Mouse (Mus musculus) induced T-regulatory cell, adult 2 months (primary cell): Measurements from ENCODE around the gene Nxn.

Experiments
- DNase-seq: peaks from one replicate; pipeline ENCODE4 v3.0.0-alpha.2; 2012; ENCODE audit warnings: low read depth

Gene Nxn

DNA sequence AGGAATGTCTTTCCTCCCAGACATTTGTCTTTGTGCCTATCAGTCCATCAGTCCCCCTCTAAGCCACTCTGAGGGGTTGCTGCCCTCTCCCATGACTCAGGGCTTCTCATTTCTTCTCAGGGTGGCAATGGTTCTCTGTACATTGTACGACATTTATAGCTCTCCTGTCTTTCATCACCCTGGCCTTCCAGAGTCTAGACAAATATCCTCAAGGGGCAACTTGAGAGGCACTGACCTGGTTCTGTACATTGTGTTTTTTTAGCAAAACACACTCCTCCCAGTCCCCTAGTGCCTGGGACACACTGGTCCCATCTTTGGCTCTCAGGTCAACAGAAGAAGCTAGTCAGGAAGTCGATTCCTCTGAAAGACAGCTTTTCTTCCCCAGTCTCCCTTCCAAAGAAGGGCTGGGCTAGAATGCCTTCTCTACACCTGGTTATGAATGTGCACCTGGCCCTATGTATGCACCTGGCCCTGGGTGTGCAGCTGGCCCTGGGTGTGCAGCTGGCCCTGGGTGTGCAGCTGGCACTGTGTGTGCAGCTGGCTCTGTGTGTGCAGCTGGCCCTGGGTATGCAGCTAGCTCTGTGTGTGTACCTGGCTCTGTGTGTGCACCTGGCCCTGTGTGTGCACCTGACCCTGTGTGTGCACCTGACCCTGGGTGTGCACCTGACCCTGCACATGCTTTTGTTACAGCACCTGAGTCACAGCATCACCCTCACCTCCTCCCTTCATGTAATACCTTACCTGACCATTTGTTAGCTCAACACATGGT is 70.2 kb downstream of the Nxn start:
- DNase-seq: no peak

DNA sequence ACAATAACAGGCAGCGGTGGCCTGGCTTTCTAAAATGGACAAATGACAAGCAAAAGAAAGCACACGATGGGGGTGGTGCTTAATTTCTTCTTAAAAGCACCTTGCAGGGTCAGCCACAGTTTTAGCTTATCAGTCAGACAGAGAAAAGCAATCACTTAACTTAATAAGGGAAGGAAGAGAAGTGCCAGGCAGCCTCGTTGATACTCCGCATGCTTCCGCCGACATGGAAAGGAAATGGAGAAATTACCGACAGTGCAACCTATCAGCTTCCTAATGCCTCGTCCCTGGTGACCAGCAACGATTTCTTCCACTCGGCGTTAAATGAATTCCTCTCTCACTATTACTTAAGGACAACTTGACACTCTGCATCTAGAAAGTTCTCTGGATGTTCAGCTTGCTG is 70.9 kb downstream of the Nxn start:
- no peak for DNase-seq

DNA sequence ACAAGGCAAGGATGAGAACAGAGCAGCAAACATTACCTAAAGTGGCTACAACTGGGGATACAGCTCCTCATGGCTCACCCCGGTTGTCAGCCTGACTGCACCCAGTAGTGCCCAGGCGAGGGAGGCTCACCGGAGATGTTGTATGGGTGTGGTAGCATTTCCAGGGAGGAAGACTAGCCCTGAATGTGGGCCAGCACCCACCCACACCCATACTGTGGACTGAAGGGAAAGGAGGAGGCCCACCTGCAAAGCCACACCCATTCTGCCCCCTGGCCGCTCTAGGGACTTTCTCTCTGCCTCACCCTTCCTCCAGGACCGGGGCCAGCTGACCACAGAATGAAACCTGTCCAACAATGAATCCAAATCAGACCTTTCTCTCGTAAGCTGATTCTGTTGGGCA is 72.3 kb downstream of the Nxn start:
- no peak for DNase-seq

DNA sequence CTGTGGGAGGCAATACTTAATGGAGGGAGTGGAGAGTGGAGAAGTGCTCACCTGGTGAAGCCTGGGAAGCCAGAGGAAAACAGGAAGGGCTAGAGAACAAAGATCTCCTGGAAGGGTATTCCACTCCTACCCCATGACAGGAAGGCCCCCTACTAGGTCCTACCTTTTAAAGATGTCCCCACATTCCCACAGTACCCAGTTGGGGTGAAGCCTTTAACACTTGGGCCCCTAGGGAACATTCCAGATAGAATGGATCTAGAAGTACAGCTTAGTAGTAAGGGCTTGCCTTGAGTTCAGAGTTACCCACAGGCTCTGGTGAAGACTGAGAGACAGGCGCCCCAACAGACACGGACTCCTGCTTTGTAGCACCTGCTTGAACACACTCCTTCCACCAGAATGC is 72.9 kb downstream of the Nxn start:
- no peak for DNase-seq

- DNase-seq: no peak
These were observed 74.1 kb downstream of the Nxn start for GRCm38 (mm10) chr11:76324801-76325200.

DNA sequence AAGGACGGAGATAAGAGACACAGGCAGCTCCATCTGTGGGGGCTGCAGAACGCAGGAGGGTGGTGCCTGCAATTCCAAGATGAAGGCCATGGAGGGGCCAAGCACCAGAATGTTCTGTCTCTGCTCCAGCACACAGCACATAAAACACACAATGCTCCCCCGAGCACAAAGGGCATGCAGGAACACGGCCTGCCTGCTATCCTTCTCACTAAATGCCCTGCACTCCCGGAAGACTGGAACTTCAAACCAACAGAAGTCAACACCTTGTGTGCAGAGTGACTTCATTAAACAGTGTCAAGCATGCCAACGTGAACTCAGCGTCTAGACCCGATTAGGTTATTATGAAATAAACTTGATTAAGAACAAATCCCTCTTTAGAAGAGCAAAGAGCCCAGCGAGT is 74.7 kb downstream of the Nxn start:
- DNase-seq: no peak

DNA sequence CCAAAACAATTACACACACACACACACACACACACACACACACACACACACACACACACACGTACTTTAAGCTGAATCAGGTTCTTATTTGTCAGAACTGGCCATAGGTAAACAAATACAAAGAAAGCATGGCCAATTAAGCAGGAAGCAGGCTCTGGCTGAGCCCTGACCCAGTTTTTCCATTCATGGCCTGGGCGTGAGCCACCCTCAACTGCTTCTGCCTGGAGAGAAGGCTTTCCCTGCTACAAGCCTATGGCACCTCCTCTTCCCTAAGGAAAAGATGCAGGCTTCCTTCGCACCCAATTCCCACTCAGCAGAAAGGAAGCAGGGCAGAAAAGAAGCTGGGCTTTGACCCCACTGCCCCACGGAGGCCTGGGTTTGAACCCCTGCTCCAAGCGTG is 76.0 kb downstream of the Nxn start:
- DNase-seq: no peak

DNA sequence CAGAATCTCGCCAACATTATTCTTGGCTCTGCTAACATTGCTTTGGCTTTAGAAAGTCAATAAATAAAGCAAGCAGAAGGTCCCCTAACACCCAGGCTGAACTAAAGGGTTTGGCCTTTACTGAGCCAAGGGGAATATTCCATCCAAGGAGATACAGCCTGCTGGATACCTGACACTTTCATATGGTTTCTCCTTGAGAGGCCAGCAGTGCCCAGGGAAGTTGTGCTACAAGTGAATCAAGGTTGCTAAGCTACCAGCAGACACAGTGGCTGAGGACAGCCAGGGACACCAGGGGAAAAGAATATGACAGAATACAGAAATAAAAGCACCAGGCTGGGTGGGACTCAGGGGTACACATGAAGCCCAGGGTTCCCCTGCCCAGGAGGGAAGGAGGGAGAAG is 76.9 kb downstream of the Nxn start:
- no peak for DNase-seq

- no peak for DNase-seq
These were observed 78.5 kb downstream of the Nxn start for GRCm38 (mm10) chr11:76320475-76320874.

DNA sequence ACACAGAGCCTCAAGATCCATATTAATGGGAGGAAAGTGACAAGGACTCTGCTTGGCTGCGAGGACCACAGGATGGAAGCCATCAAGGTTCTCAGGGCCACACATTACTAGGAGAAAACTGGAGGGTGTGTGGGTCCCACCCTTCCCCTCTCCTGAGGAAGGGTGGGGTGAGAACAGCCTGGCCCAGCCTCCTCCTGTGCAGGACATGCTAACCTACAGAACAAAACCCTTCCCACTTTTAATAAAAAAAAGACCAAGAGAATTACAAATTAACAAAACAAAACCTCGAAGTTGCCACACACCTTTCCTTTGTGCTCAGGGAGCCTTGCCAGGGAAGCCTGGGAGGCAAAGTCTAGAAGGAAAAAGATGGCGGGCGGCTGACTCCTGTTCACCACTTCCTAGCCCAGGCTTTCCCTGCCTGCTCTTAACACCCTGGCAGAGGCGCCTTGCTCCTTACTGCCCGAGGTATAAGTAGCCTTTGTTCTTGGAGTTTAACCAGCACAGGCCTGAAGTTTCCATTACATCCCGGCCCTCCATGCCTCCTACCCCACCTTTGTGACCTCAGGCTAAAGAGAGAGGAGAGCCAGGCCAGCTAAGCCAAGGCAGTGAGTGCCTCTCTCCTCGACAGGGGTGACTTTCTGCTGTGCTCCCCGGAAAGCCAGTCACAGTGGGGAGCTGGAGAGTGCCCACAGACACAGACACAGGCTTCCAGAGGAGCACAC is 79.1 kb downstream of the Nxn start:
- DNase-seq: no peak

- no peak for DNase-seq
These were observed 81.0 kb downstream of the Nxn start for GRCm38 (mm10) chr11:76317904-76318303.

DNA sequence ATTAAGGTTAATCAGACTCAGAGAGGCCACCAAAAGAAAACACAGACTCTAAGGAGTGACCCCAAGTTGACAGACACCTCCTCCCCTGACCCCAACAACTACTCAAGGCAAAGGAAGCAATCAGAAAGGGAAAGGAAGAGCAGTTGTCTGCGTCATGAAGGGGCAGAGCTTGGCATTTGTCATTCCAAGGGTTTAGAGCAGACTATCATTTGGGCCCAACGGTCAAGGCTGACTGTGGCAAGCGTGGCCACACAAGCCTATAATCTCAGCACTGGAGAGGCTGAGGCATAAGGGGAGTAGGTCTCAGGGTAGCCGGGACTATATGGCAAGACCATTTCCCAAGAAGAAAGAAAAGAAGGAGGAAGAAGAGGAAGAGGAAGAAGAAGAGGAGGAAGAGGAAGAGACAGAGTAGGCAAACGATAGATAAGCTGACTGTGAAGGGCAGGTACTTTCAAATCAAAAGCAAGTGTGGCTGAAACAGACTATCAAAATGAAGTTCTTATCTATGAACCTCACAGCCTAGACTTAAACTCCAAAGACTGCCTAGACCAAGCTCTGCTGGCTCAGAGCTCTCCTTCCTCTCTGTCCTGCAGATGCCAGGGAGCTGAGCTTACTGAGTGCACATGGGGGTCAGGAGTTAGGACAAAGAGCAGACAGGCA is 83.0 kb downstream of the Nxn start:
- no peak for DNase-seq

GRCm38 (mm10) chr11:76314741-76315140 is 84.2 kb downstream of the Nxn start:
- DNase-seq: peak; percentile 45

- no peak for DNase-seq
These were observed 84.8 kb downstream of the Nxn start for GRCm38 (mm10) chr11:76314140-76314539.

GRCm38 (mm10) chr11:76312805-76313204 is 86.1 kb downstream of the Nxn start:
- no peak for DNase-seq

- DNase-seq: no peak
These were observed 87.5 kb downstream of the Nxn start for GRCm38 (mm10) chr11:76311224-76312000.

DNA sequence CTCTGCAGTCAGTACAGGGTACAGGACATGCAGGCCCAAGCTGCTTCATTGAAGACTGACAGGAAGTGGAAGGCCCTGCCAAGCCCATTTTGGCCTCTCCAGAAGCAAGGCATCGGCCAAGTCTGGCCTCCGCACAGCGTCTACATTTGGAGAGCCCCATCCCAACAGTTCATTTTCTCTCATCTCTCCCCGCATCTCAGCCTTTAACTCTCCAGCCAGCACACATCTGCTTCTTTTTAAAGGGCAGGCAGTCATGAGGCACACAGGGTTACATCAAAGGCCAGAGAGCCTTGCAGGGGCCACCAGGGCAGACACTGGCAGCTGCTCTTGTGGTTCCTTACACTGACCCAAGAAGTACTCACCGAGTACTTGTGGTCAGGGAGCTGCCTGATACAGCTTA is 89.1 kb downstream of the Nxn start:
- no peak for DNase-seq

GRCm38 (mm10) chr11:76309072-76309471 is 89.9 kb downstream of the Nxn start:
- no peak for DNase-seq

GRCm38 (mm10) chr11:76306769-76307168 is 92.2 kb downstream of the Nxn start:
- no peak for DNase-seq

GRCm38 (mm10) chr11:76305571-76305970 is 93.4 kb downstream of the Nxn start:
- DNase-seq: no peak

GRCm38 (mm10) chr11:76303368-76303767 is 95.6 kb downstream of the Nxn start:
- no peak for DNase-seq

- no peak for DNase-seq
These were observed 98.1 kb downstream of the Nxn start for GRCm38 (mm10) chr11:76300862-76301261.
